Mouse (Mus musculus): ENCODE measurements at regions not wholly inside any gene's neighbourhood (a gene's known extent, or its start where the extent isn't known, plus 50 kb on each side); places are given as distances from the start of the nearest gene placed in this dataset.

DNA sequence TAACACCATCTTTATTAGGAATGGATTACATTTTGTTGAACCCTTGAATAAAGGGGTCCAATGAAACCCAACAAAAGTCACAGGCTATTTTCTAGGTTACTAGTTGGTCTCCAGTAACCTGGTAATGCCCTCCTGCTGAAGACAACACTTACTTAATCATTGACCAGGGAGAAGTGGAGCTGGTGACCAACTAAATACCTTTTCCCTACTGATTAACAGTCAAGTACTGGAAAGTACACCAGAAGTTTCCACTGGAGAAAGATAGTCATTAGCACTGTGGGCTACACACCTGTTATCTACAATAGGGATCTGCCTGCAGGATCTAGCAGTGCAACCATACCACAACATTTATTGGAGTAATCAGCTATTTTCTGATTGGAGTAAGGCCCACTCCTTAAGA, 718.7 kb downstream of the Trhde start:
- ChIA-PET POLR2A (no interaction called here), CTCF (no interaction called here)

DNA sequence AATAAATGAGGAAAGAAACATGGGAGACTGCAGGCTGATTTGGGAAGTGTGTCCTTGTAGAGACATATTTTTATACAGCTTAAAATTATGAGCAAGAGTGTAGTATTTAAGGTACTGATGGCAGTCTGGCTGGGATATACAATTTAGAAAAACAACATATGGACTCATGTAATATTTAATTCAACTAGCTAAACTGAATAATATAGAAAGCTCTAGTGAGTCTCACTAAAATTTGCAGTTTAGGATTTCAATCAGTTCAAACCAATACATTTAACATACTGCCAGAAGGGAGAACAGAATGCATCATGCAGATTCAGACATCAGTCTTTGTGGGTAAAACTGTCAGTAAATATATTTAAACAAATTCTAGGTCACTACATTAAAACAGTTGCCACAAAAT, 760.1 kb downstream of the Trhde start:
- CTCF ChIA-PET, result no interaction called here
- POLR2A ChIA-PET, result no interaction called here

DNA sequence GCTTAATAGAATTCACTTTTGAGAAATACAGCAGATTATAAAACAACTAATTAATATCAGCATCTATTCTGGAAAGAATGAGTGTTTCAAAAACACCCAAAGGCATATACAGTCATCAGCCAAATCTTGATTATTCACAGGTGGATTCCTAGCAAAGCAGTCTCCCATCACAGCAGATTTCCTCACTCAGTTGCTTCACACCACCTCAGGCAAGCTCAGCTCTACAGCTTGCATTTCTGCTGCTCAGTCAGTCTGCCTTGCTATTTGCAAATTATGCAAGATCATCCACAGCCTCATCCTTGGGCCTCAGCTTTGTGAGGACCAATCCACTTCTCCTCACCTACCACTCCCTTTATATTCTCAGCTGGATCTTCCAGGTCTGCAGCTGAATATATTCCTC, 788.7 kb downstream of the Trhde start:
- ChIA-PET POLR2A (no interaction called here), CTCF (no interaction called here)

DNA sequence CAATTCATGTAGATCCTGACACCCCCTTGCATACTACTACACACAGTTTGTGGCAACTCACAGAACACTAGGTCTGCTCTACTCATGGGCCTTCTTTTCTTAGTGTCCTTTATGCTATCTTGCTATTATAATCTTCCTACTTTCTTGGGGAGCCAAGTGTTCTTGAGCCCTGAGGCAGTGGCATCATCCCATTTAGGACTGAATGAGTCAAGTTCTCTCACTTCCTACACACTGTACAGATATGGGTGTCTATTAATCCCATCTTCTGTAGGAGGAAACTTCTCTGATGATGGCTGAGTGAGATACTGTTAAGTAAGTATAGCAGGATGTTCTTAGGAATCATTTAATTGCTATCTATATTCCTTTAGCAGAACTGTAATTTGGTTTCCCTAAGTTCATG, 816.7 kb downstream of the Trhde start:
- ChIA-PET CTCF (no interaction called here), POLR2A (no interaction called here)

DNA sequence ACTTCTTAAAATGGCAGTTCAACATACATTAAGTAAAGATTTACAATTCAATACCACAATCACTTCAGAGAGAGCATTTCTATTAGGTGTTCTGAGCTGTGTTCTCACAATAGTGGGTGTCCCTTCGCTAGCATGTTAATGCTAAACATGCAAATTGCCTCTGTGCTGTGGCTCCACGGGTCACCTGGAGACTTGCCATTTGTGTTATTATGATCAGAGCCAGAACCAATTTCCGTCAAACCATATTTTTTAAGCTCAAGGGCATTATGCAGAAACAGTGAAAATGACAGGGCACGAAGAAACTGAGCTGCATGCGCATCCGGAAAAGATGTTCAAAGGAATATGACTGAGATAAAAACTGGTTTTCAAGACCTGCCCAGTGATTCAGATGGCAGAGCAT, 829.3 kb downstream of the Trhde start:
- POLR2A ChIA-PET, result no interaction called here
- CTCF ChIA-PET, result no interaction called here

DNA sequence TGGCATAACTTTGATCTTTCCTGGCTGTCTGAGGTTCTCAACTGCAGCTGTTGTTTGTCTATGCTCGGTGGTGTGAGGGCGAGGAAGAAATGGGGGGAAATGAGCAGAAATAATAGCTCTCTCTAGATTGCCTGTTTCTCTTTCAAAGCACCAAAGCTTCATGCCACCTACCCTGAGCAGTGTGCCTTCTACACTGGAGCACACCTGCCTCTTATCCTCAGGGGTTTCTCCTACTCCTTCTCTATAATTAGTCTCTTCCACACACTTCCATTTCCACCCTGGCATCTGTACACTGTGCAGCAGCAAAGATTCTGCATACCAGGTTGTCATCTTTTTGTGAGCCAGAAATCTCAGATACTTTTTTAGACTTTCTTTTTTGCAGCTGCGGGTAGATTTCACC, 855.3 kb downstream of the Trhde start:
- POLR2A ChIA-PET, result interaction anchor here in 1 of 4 experiments (0.5 kb wide), 1 partner anchor 1974 kb away, joined by 5 read pairs; the partner anchor contains the start of gene Krr1

DNA sequence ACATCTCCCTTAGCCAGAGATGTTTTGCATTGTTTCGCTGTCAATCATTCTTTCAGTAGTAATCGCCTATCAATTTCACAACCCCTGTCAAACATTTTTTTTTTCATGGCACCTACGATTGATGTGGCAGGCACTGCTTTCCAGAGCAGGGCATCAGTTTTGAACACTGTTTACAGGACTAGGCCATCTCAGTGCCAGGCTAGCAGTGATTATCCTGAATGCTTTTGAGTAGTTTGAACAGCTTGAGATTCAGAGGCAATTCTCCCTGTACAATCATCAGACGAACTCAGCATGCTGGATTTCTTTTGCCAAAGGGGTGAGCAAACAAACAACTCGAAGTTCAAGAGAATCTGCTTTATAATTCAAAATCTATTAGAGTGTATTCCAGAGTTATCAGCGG, 862.6 kb downstream of the Trhde start:
- ChIA-PET CTCF (no interaction called here), POLR2A (no interaction called here)

More for the DNA sequence above, 855.3 kb downstream of the Trhde start:
- CTCF ChIA-PET, result no interaction called here

DNA sequence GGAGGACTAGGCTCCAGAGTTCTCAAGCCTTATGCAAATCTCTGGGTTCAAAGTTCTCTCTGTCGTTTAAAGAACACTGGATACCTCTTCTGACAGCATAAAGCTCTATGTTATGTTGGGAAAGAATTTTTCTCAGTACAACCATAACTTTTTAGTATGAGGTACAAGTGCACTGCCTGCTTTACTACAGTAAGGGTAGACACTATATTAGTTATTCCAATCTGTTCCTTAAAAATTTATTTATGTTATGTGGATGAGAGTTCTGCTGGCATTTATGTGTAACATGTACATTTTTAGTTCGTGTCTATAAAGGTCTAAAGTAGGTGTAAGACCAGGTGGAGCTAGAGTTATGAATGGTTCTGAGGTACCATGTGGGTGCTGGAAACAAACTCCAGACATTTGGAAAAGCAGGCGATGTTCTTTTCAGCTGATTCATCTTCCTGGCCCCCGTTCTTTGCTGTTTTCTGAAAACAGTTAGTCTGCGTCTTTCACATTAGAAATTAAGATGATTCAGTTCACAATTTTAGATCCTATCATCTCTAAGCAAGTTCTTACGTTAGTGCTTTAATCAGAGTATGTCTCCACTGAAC, 871.8 kb downstream of the Trhde start:
- ChIA-PET POLR2A (no interaction called here), CTCF (no interaction called here)

DNA sequence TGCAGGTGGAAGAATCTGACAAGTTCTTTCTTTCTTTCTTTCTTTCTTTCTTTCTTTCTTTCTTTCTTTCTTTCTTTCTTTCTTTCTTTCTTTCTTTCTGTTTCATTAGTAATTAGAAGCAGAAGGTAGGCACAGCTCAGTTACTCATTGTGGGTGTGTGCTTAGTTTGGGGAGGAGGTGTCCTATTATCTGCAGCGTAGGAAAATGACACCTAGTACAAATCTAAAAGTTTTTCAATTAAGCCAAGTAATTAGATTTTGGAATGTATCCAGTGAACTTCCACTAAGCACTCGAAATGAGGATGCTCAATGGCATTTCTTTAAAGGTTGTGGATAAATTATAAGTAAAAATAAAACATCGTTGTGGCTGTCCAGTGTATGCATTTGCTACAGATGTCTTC, 885.4 kb downstream of the Trhde start:
- ChIA-PET POLR2A (no interaction called here), CTCF (no interaction called here)

DNA sequence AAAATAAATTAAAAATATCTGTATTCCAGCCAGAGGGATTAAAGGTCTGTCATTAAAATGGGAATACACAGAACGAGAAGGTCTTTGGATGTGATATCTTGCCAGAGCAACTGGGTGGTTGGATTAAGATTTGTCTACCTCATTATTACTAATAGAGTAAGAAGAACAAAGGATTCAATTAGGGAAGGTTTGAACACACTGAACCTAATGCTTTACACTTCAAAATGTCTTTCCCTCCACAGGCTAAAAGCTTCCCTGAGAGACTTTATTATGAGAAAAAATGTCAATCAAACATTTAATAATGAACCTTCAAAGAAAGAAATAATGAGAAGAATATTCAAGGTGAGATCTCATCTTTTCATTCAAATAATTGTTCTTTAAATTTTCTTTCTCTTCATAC, 899.4 kb downstream of the Trhde start:
- POLR2A ChIA-PET, result no interaction called here
- CTCF ChIA-PET, result no interaction called here

DNA sequence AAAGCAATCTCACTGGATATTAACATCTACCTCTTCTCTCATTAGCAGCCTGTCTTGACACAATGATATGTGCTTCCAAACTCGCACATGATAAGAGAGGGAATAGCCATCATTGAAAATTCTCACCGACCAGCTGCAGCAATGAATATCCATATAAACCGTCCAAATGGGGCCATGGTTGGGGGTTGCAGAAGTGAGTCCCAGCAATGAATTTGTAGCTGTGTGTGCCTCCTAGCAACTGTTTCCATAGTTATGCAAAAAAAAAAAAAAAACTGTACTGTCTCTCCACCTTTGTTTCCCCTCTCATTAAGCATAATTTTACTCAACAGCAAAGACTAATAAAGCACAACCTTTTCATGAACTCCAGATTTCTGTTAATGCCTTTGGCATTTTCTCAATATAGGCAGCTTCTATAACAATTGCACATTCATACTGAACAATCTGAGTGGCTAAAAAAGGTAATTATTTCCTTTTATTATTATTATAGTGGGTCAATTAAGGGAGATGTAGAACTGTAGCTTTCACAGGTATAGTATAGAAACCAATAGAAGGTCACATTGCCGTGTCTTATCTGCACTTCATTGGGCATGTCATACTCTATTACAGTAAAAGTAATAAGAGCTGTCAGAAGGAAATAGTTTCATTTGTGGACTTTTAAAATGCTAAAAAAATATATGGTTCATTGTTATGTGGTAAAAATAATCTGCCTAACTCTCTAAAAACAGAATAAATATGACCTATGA, 927.5 kb downstream of the Trhde start:
- POLR2A ChIA-PET, result no interaction called here
- CTCF ChIA-PET, result no interaction called here

DNA sequence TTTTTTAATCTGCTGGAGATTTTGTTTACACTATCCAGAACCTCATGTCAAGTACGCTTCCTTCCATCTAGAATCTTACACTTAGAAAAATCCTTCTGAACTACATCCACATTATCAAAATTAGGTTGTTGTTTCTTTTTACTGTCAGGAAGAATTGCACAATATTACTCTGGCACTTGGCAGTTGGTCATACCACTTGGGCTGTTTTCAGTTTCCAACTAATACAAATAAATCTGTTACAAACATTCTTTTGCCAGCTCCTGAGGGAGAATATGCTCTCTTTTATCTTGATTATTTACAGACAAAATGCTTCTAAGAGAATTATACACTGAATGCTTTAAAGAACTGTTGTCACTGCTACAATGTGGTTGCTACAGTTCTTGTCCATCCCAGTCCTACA, 895.8 kb upstream of the Atxn7l3b start:
- ChIA-PET CTCF (no interaction called here), POLR2A (no interaction called here)

Measured in embryonic stem cell, embryonic (primary cell).